Mouse (Mus musculus) liver, embryonic 14.5 days (tissue): ENCODE results near the gene F9. TPM values are rescaled to one million over a fixed set of nuclear protein-coding genes. Genes with fewer than 3 reads are reported as not detected.

Experiments
- ATAC-seq: fragments of 200-750 bp; cut with Nextera tagmentation; 2 replicates; pipeline ENCODE4 v1.8.0; 2017; ENCODE audit warnings: moderate number of reproducible peaks, mild to moderate bottlenecking, moderate library complexity; ENCODE audit not compliant: insufficient read depth
- DNase-seq, 3 experiments: peaks; one replicate each; pipeline ENCODE4 v3.0.0-alpha.2; 2012 to 2013; ENCODE audit warnings: low read depth in 3 of 3, low spot score in 3 of 3
- H3K27ac ChIP-seq: fragments of 300-500 bp; sonication (generic); 2 replicates; pipeline ENCODE4 v1.5.1; 2014; ENCODE audit warnings: moderate library complexity, mild to moderate bottlenecking, control low read depth, inconsistent platforms
- H3K27me3 ChIP-seq: fragments of 300-500 bp; sonication (generic); 2 replicates; pipeline ENCODE4 v1.6.1; 2014; ENCODE audit warnings: mild to moderate bottlenecking, low read length, moderate library complexity; ENCODE audit not compliant: control insufficient read depth, insufficient read depth
- H3K36me3 ChIP-seq: fragments of 300-500 bp; sonication (generic); replicated peaks from 2 replicates; pipeline ENCODE4 v1.6.1; 2014; ENCODE audit warnings: low read depth; ENCODE audit not compliant: control insufficient read depth, insufficient read depth
- H3K4me1 ChIP-seq, 2 experiments: fragments of 200-500 bp in 1 of 2; fragments of 300-500 bp in 1 of 2; sonication (generic) in 1 of 2; replicated peaks; 2 replicates each; pipeline ENCODE4 v1.6.1; 2012 to 2014; ENCODE audit warnings: antibody characterized with exemption in 1 of 2, inconsistent platforms in 1 of 2, low read length in 1 of 2; ENCODE audit not compliant: control insufficient read depth in 2 of 2, insufficient read depth in 2 of 2
- H3K4me2 ChIP-seq: fragments of 300-500 bp; sonication (generic); 2 replicates; pipeline ENCODE4 v1.6.1; 2014; ENCODE audit warnings: low read depth, mild to moderate bottlenecking, control low read depth, moderate library complexity
- H3K4me3 ChIP-seq, 2 experiments: fragments of 200-500 bp in 1 of 2; fragments of 300-500 bp in 1 of 2; sonication (generic) in 1 of 2; 2 replicates each; pipeline ENCODE4 v1.5.1; 2012 to 2014; ENCODE audit warnings: low read depth in 2 of 2, low read length in 2 of 2, mild to moderate bottlenecking in 2 of 2, control low read depth in 1 of 2, inconsistent platforms in 1 of 2, moderate library complexity in 1 of 2; ENCODE audit not compliant: insufficient read depth in 1 of 2
- H3K9ac ChIP-seq: fragments of 300-500 bp; sonication (generic); replicated peaks from 2 replicates; pipeline ENCODE4 v1.6.1; 2014; ENCODE audit warnings: mild to moderate bottlenecking, control low read depth, moderate library complexity
- H3K9me3 ChIP-seq: fragments of 300-500 bp; sonication (generic); 2 replicates; pipeline ENCODE4 v1.6.1; 2016; ENCODE audit warnings: low read length, mixed read lengths; ENCODE audit not compliant: control insufficient read depth
- CTCF ChIP-seq: IDR thresholded peaks from 2 replicates; pipeline ENCODE4 v1.5.1; 2016; ENCODE audit warnings: antibody characterized with exemption, low read depth, control low read depth
- EP300 ChIP-seq: IDR thresholded peaks from 2 replicates; pipeline ENCODE4 v1.6.1; 2016; ENCODE audit warnings: antibody characterized with exemption, low read depth
- WGBS: fragments of 180-500 bp; shearing (Covaris S2); extraction: QIAGEN DNeasy Blood & Tissue Kit; methylation state at CpG from one replicate; pipeline ENCODE4 v1.1.7; 2014; ENCODE audit not compliant: insufficient replicate concordance; 5-methylcytosine and 5-hydroxymethylcytosine counted together
- polyA plus RNA-seq, 2 experiments: library from polyadenylated mRNA; depleted of rRNA in 1 of 2; stranded (reverse) in 1 of 2; unstranded in 1 of 2; fragments of >200 nt; fragmentation: Nextera tagmentation in 1 of 2; extraction: Ambion mirVana in 1 of 2; gene quantifications; 2 replicates each; pipeline versions ENCODE4 v1.2.1 to v1.2.3; 2012 to 2014

Gene F9
- polyA plus RNA-seq, 2 experiments = 1.5 to 1.8 TPM

DNA sequence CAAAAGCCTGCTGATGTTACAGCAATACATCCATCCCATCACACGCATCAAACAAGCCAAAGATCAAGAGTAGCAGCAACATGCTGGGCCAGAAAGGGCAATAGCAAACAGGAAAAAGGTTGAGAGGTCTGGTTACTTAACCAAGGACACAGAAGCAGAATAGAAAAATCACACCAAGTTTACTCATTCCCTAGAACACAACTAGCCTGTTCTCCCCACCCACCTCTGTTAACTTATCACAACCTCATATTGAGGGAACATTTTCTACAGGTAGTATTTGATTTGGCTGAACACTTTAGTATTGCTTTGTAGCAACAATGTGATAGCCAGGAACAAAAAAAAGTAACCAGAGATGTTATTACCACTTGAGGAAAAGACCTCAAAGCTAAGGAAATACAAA, 15.3 kb downstream of the F9 start:
- no peak for DNase-seq
- Histone ChIP-seq H3K4me1 (no peaks in the 10 kb centered on the region), H3K4me2 (no peak overlapping the region), H3K9ac (no peak overlapping the region), H3K36me3 (no peaks in the 10 kb centered on the region), H3K27ac (no peak overlapping the region), H3K27me3 (no peaks in the 10 kb centered on the region), H3K9me3 (no peaks in the 10 kb centered on the region), H3K4me3 (no peak overlapping the region)
- ATAC-seq = no peak
- TF ChIP-seq EP300 (no peak), CTCF (no peak)
- 72% methylated on average over 1 of the region's 1 CpGs for WGBS

DNA sequence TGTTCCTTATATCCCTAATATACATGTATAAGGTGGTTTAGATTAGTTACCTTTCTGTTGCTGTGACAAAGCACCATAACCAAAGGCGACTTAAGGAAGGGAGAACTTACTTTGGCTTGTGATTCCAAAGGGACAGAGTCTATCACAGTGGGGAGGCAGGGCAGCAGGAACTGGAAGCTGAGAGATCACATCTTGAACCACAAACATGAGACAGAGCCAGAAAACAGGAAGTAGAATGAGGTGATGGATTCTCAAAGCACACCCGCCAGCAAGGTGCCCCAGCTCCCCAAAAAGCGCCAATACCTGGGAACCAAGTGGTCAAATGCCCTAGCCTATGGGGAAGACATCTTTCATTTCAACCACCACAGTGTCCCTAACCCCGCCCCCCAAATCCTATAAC, 21.7 kb downstream of the F9 start:
- ATAC-seq = no peak
- no peak for TF ChIP-seq CTCF
- TF ChIP-seq EP300 = no peak
- 50% methylated on average over 4 of the region's 4 CpGs for WGBS
- Histone ChIP-seq H3K27me3 (no peaks in the 10 kb centered on the region), H3K27ac (no peak overlapping the region), H3K4me2 (no peak overlapping the region), H3K9ac (no peak overlapping the region), H3K4me1 (no peaks in the 10 kb centered on the region), H3K9me3 (no peaks in the 10 kb centered on the region), H3K4me3 (no peak overlapping the region), H3K36me3 (no peaks in the 10 kb centered on the region)
- no peak for DNase-seq

DNA sequence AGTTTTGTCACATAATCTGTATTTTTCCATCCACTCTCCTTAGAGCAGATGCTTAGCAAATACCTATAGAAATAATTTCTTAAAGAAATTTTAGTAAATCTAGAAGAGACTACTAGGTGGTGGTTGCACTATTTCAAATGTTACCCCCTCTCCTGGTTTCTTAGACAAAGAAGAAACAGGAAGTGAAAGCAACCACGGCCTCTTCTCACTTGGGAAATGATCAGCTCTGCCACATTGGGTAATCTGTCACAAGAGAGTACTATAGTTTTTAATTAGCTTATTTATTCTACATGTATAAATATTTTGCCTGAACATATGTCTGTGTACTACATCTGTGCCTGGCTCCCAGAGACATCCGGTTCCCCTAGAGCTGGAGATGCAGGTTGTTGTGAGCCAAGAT, 22.3 kb downstream of the F9 start:
- Histone ChIP-seq H3K27me3 (no peaks in the 10 kb centered on the region), H3K36me3 (no peaks in the 10 kb centered on the region), H3K4me1 (no peaks in the 10 kb centered on the region), H3K27ac (no peak overlapping the region), H3K9ac (no peak overlapping the region), H3K9me3 (no peaks in the 10 kb centered on the region), H3K4me3 (no peak overlapping the region), H3K4me2 (no peak overlapping the region)
- no peak for TF ChIP-seq EP300
- TF ChIP-seq CTCF = no peak
- ATAC-seq (no peak), DNase-seq (no peak)
- 50% methylated on average over 2 of the region's 2 CpGs for WGBS

DNA sequence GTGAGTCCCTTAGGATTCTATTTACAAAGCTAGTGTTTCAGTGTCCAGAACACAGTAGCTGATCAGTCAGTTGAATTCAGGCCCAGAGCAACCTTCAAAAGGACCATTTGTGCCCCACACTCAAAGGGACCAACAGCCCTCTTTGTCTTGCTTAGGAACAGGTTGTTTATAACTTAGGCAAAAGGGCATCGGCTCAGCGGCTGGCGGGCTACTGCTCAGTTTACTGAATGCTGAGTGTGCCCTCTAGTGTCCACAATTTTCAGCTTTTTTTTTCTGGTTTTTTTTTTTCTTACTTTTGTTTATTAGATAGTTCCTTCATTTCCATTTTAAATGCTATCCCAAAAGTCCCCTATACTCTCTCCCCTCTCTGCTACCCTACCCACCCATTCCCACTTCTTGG, 27.4 kb downstream of the F9 start:
- Histone ChIP-seq H3K9me3 (no peaks in the 10 kb centered on the region), H3K4me1 (no peaks in the 10 kb centered on the region), H3K36me3 (no peaks in the 10 kb centered on the region), H3K27ac (no peak overlapping the region), H3K27me3 (no peaks in the 10 kb centered on the region), H3K4me3 (no peak overlapping the region), H3K4me2 (no peak overlapping the region), H3K9ac (no peak overlapping the region)
- peak; percentile 26; the same call in 1 of the 2 replicates for TF ChIP-seq CTCF
- TF ChIP-seq EP300 = no peak
- DNase-seq (no peak), ATAC-seq (no peak)
- 9% methylated on average over 3 of the region's 3 CpGs for WGBS

DNA sequence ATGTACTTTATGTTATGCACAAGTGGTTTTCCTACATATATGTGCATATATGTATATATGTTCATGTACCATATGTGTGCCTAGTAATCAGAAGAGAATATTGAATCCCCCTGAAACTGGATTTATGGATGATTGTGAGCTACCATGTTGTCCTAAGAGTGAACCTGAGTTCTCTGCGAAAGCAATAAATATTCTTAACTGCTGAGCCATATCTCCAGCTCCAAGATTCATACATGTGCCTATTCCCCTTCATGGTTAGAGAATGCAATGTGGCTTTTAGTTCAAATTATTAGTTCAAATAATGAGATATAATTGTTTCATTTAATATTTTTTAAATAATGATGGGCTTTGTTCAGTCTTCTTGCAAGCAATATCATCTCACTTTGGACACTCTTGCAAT, 55.5 kb downstream of the F9 start:
- DNase-seq (no peak), ATAC-seq (no peak)
- TF ChIP-seq CTCF (no peak), EP300 (no peak)
- Histone ChIP-seq H3K9ac (no peak overlapping the region), H3K4me3 (no peak overlapping the region), H3K27ac (no peak overlapping the region), H3K9me3 (no peaks in the 10 kb centered on the region), H3K4me1 (no peaks in the 10 kb centered on the region), H3K36me3 (no peaks in the 10 kb centered on the region), H3K27me3 (no peaks in the 10 kb centered on the region), H3K4me2 (no peak overlapping the region)
- 61% methylated on average over 1 of the region's 1 CpGs for WGBS
